Mouse (Mus musculus): ENCODE results near the gene Stc2. TPM values are rescaled to one million over a fixed set of nuclear protein-coding genes. Genes with fewer than 3 reads are reported as not detected.

The Stc2 gene
- polyA plus RNA-seq (2015; fragmentation: Nextera tagmentation; extraction: Ambion mirVana) = 9.4 and 9.7 TPM in 2 replicates

GRCm38 (mm10) chr11:31369648-31370286, at the start of gene Stc2:
Gene Stc2 (minus strand): TSS chr11:31370074.
- peak within 1 kb of the TSS; percentile 77 for H3K9ac ChIP-seq (ENCODE audit: low read depth, low read length)
- H3K27me3 ChIP-seq (replicated peaks; ENCODE audit: control insufficient read depth, insufficient read depth, low read length) = no peaks in the 10 kb centered on the region
- peak within 1 kb of the TSS; percentile 63 for H3K4me3 ChIP-seq (ENCODE audit: low read length)
- H3K36me3 ChIP-seq (ENCODE audit: control insufficient read depth, insufficient read depth, low read length) = no peaks in the 10 kb centered on the region
- peak within 1 kb of the TSS; percentile 84 for H3K4me2 ChIP-seq (ENCODE audit: low read depth, low read length)
- ATAC-seq = peak; percentile 82
- under 1% methylated on average over 51 of the region's 51 CpGs for WGBS
- peaks cover 11% of the 10 kb centered on the region for H3K4me1 ChIP-seq (ENCODE audit: control insufficient read depth, insufficient read depth, low read length)
- peak within 1 kb of the TSS; percentile 65 for H3K27ac ChIP-seq (ENCODE audit: low read length)
- no peaks in the 10 kb centered on the region for H3K9me3 ChIP-seq (ENCODE audit: control insufficient read depth, low read length)

- no peak overlapping the region for H3K9ac ChIP-seq (ENCODE audit: low read depth, low read length)
- ATAC-seq = no peak
- no peaks in the 10 kb centered on the region for H3K9me3 ChIP-seq (ENCODE audit: control insufficient read depth, low read length)
- no peaks in the 10 kb centered on the region for H3K4me1 ChIP-seq (ENCODE audit: control insufficient read depth, insufficient read depth, low read length)
- no peaks in the 10 kb centered on the region for H3K36me3 ChIP-seq (ENCODE audit: control insufficient read depth, insufficient read depth, low read length)
- H3K27ac ChIP-seq (ENCODE audit: low read length) = no peak overlapping the region
- no peak overlapping the region for H3K4me2 ChIP-seq (ENCODE audit: low read depth, low read length)
- H3K4me3 ChIP-seq (ENCODE audit: low read length) = no peak overlapping the region
- WGBS = 76% methylated on average over 5 of the region's 5 CpGs
- no peaks in the 10 kb centered on the region for H3K27me3 ChIP-seq (replicated peaks; ENCODE audit: control insufficient read depth, insufficient read depth, low read length)
Observed at GRCm38 (mm10) chr11:31417071-31417470, 47.2 kb upstream of the Stc2 start.

- H3K4me3 ChIP-seq (ENCODE audit: low read length) = no peak overlapping the region
- 73% methylated on average over 3 of the region's 3 CpGs for WGBS
Observed at GRCm38 (mm10) chr11:31412376-31412775, 42.5 kb upstream of the Stc2 start.

GRCm38 (mm10) chr11:31406736-31407135, 36.9 kb upstream of the Stc2 start:
- Histone ChIP-seq H3K9ac (ENCODE audit: low read depth, low read length) (no peak overlapping the region), H3K27ac (ENCODE audit: low read length) (no peak overlapping the region), H3K4me2 (ENCODE audit: low read depth, low read length) (no peak overlapping the region), H3K4me3 (ENCODE audit: low read length) (no peak overlapping the region), H3K4me1 (ENCODE audit: control insufficient read depth, insufficient read depth, low read length) (no peaks in the 10 kb centered on the region), H3K27me3 (replicated peaks; ENCODE audit: control insufficient read depth, insufficient read depth, low read length) (no peaks in the 10 kb centered on the region), H3K9me3 (ENCODE audit: control insufficient read depth, low read length) (no peaks in the 10 kb centered on the region), H3K36me3 (ENCODE audit: control insufficient read depth, insufficient read depth, low read length) (no peaks in the 10 kb centered on the region)
- WGBS = 91% methylated on average over 1 of the region's 1 CpGs
- ATAC-seq = no peak

More at GRCm38 (mm10) chr11:31412376-31412775, 42.5 kb upstream of the Stc2 start:
- H3K36me3 ChIP-seq (ENCODE audit: control insufficient read depth, insufficient read depth, low read length) = no peaks in the 10 kb centered on the region
- no peak overlapping the region for H3K27ac ChIP-seq (ENCODE audit: low read length)
- no peak for ATAC-seq
- no peak overlapping the region for H3K4me2 ChIP-seq (ENCODE audit: low read depth, low read length)
- no peaks in the 10 kb centered on the region for H3K9me3 ChIP-seq (ENCODE audit: control insufficient read depth, low read length)
- no peaks in the 10 kb centered on the region for H3K27me3 ChIP-seq (replicated peaks; ENCODE audit: control insufficient read depth, insufficient read depth, low read length)
- H3K9ac ChIP-seq (ENCODE audit: low read depth, low read length) = no peak overlapping the region
- no peaks in the 10 kb centered on the region for H3K4me1 ChIP-seq (ENCODE audit: control insufficient read depth, insufficient read depth, low read length)

- 86% methylated on average over 1 of the region's 1 CpGs for WGBS
- H3K4me1 ChIP-seq (ENCODE audit: control insufficient read depth, insufficient read depth, low read length) = no peaks in the 10 kb centered on the region
- no peaks in the 10 kb centered on the region for H3K9me3 ChIP-seq (ENCODE audit: control insufficient read depth, low read length)
Observed at GRCm38 (mm10) chr11:31403080-31403479, 33.2 kb upstream of the Stc2 start.

GRCm38 (mm10) chr11:31398604-31399003, 28.7 kb upstream of the Stc2 start:
- ATAC-seq = no peak
- Histone ChIP-seq H3K27ac (ENCODE audit: low read length) (no peak overlapping the region), H3K9ac (ENCODE audit: low read depth, low read length) (no peak overlapping the region), H3K27me3 (replicated peaks; ENCODE audit: control insufficient read depth, insufficient read depth, low read length) (no peaks in the 10 kb centered on the region), H3K9me3 (ENCODE audit: control insufficient read depth, low read length) (no peaks in the 10 kb centered on the region), H3K4me1 (ENCODE audit: control insufficient read depth, insufficient read depth, low read length) (no peaks in the 10 kb centered on the region), H3K4me3 (ENCODE audit: low read length) (no peak overlapping the region), H3K4me2 (ENCODE audit: low read depth, low read length) (no peak overlapping the region), H3K36me3 (ENCODE audit: control insufficient read depth, insufficient read depth, low read length) (no peaks in the 10 kb centered on the region)
- 79% methylated on average over 2 of the region's 2 CpGs for WGBS

More at GRCm38 (mm10) chr11:31403080-31403479, 33.2 kb upstream of the Stc2 start:
- H3K27ac ChIP-seq (ENCODE audit: low read length) = no peak overlapping the region
- H3K4me2 ChIP-seq (ENCODE audit: low read depth, low read length) = no peak overlapping the region
- no peaks in the 10 kb centered on the region for H3K36me3 ChIP-seq (ENCODE audit: control insufficient read depth, insufficient read depth, low read length)
- H3K27me3 ChIP-seq (replicated peaks; ENCODE audit: control insufficient read depth, insufficient read depth, low read length) = no peaks in the 10 kb centered on the region
- no peak overlapping the region for H3K9ac ChIP-seq (ENCODE audit: low read depth, low read length)
- H3K4me3 ChIP-seq (ENCODE audit: low read length) = no peak overlapping the region
- no peak for ATAC-seq

- ATAC-seq = no peak
- no peak overlapping the region for H3K4me3 ChIP-seq (ENCODE audit: low read length)
- H3K4me2 ChIP-seq (ENCODE audit: low read depth, low read length) = no peak overlapping the region
- no peaks in the 10 kb centered on the region for H3K9me3 ChIP-seq (ENCODE audit: control insufficient read depth, low read length)
- no peaks in the 10 kb centered on the region for H3K4me1 ChIP-seq (ENCODE audit: control insufficient read depth, insufficient read depth, low read length)
- H3K27me3 ChIP-seq (replicated peaks; ENCODE audit: control insufficient read depth, insufficient read depth, low read length) = no peaks in the 10 kb centered on the region
- no peak overlapping the region for H3K27ac ChIP-seq (ENCODE audit: low read length)
- H3K36me3 ChIP-seq (ENCODE audit: control insufficient read depth, insufficient read depth, low read length) = no peaks in the 10 kb centered on the region
- H3K9ac ChIP-seq (ENCODE audit: low read depth, low read length) = no peak overlapping the region
- WGBS = 66% methylated on average over 6 of the region's 6 CpGs
Observed at GRCm38 (mm10) chr11:31396638-31397417, 27.0 kb upstream of the Stc2 start.

GRCm38 (mm10) chr11:31394026-31394425, 24.2 kb upstream of the Stc2 start:
- 81% methylated on average over 6 of the region's 6 CpGs for WGBS
- Histone ChIP-seq H3K9ac (ENCODE audit: low read depth, low read length) (no peak overlapping the region), H3K9me3 (ENCODE audit: control insufficient read depth, low read length) (no peaks in the 10 kb centered on the region), H3K4me2 (ENCODE audit: low read depth, low read length) (no peak overlapping the region), H3K4me3 (ENCODE audit: low read length) (no peak overlapping the region), H3K4me1 (ENCODE audit: control insufficient read depth, insufficient read depth, low read length) (no peaks in the 10 kb centered on the region), H3K27ac (ENCODE audit: low read length) (no peak overlapping the region), H3K36me3 (ENCODE audit: control insufficient read depth, insufficient read depth, low read length) (no peaks in the 10 kb centered on the region), H3K27me3 (replicated peaks; ENCODE audit: control insufficient read depth, insufficient read depth, low read length) (no peaks in the 10 kb centered on the region)
- ATAC-seq = no peak

GRCm38 (mm10) chr11:31392340-31392739, 22.5 kb upstream of the Stc2 start:
- Histone ChIP-seq H3K4me1 (ENCODE audit: control insufficient read depth, insufficient read depth, low read length) (no peaks in the 10 kb centered on the region), H3K4me2 (ENCODE audit: low read depth, low read length) (no peak overlapping the region), H3K9ac (ENCODE audit: low read depth, low read length) (no peak overlapping the region), H3K9me3 (ENCODE audit: control insufficient read depth, low read length) (no peaks in the 10 kb centered on the region), H3K27me3 (replicated peaks; ENCODE audit: control insufficient read depth, insufficient read depth, low read length) (no peaks in the 10 kb centered on the region), H3K27ac (ENCODE audit: low read length) (no peak overlapping the region), H3K36me3 (ENCODE audit: control insufficient read depth, insufficient read depth, low read length) (no peaks in the 10 kb centered on the region), H3K4me3 (ENCODE audit: low read length) (no peak overlapping the region)
- ATAC-seq = no peak
- 79% methylated on average over 5 of the region's 5 CpGs for WGBS

Data from intestine, embryonic 16.5 days (tissue).